ENCODE assay signal across 13 mouse cellular contexts in genomic region chr2:6363126-6363525, GRCm38 (mm10). TPM values are rescaled to one million over a fixed set of nuclear protein-coding genes. Genes with fewer than 3 reads are reported as not detected.
DNase-seq lines count a peak whose midpoint lies in the region; ATAC-seq lines count a peak whose summit lies in the region.
"Had no signal": no experiment of that assay in that cellular context is flagged by ENCODE, and none has a peak within 500 bp of the region (broad histone marks: within the 10 kb centered on the region; RNA-seq: fewer than 3 reads in every experiment).

No protein-coding gene starts in this region.

- no peak overlapping the region for H3K4me3 ChIP-seq in kidney, embryonic 14.5 days (ENCODE audit: low read length)
- H3K4me3 ChIP-seq in limb, embryonic 12.5 days (replicated peaks), result no peak overlapping the region
- H3K4me3 ChIP-seq: embryonic facial prominence, embryonic 13.5 days; hindbrain, embryonic 10.5 days; liver, embryonic 15.5 days had no signal

- H3K4me1 ChIP-seq in kidney, embryonic 14.5 days (ENCODE audit: control insufficient read depth, insufficient read depth, low read length), result peaks cover 32% of the 10 kb centered on the region
- H3K4me1 ChIP-seq in limb, embryonic 12.5 days (replicated peaks), result peaks cover 38% of the 10 kb centered on the region

- no peaks in the 10 kb centered on the region for H3K36me3 ChIP-seq in kidney, embryonic 14.5 days (ENCODE audit: control insufficient read depth, insufficient read depth, low read length)
- H3K36me3 ChIP-seq in limb, embryonic 12.5 days, result no peaks in the 10 kb centered on the region
- H3K36me3 ChIP-seq: embryonic facial prominence, embryonic 13.5 days; liver, embryonic 15.5 days had no signal

- no peak overlapping the region for H3K9ac ChIP-seq in kidney, embryonic 14.5 days (ENCODE audit: low read depth, low read length)
- no peak overlapping the region for H3K9ac ChIP-seq in limb, embryonic 12.5 days (replicated peaks)
- H3K9ac ChIP-seq: embryonic facial prominence, embryonic 13.5 days; liver, embryonic 15.5 days had no signal

- no peaks in the 10 kb centered on the region for H3K27me3 ChIP-seq in kidney, embryonic 14.5 days (ENCODE audit: control insufficient read depth, insufficient read depth, low read length)
- no peaks in the 10 kb centered on the region for H3K27me3 ChIP-seq in limb, embryonic 12.5 days
- H3K27me3 ChIP-seq: embryonic facial prominence, embryonic 13.5 days; liver, embryonic 15.5 days had no signal

- ATAC-seq in kidney, embryonic 14.5 days (ENCODE audit: low FRiP score, low TSS enrichment), result 0 out of 2 replicates have a peak, but pooled peaks have one; percentile 44
- 0 out of 2 replicates have a peak, but pooled peaks have one; percentile 26 for ATAC-seq in limb, embryonic 12.5 days (ENCODE audit: insufficient number of reproducible peaks, insufficient read depth, low FRiP score, low TSS enrichment, low read depth)

- intact Hi-C loops in left cerebral cortex, postnatal 4 days (cut with DNase I), result no loop called here

- H3K27ac ChIP-seq in kidney, embryonic 14.5 days (ENCODE audit: low read depth, low read length), result no peak overlapping the region
- 0 out of 2 replicates have a peak overlapping the region, but pooled peaks have one; percentile 29 for H3K27ac ChIP-seq in limb, embryonic 12.5 days
- H3K27ac ChIP-seq: embryonic facial prominence, embryonic 13.5 days; hindbrain, embryonic 10.5 days; liver, embryonic 15.5 days had no signal

- H3K4me2 ChIP-seq in kidney, embryonic 14.5 days (replicated peaks; ENCODE audit: low read depth, low read length), result no peak overlapping the region; the same call in 1 of the 2 replicates
- no peak overlapping the region for H3K4me2 ChIP-seq in limb, embryonic 12.5 days
- H3K4me2 ChIP-seq: embryonic facial prominence, embryonic 13.5 days; liver, embryonic 15.5 days had no signal

- 20% methylated on average over 13 of the region's 13 CpGs for WGBS in kidney, embryonic 14.5 days
- WGBS in limb, embryonic 12.5 days, result 43% methylated on average over 13 of the region's 13 CpGs

- no peaks in the 10 kb centered on the region for H3K9me3 ChIP-seq in kidney, embryonic 14.5 days (ENCODE audit: control insufficient read depth, low read length)
- H3K9me3 ChIP-seq in limb, embryonic 12.5 days, result no peaks in the 10 kb centered on the region
- H3K9me3 ChIP-seq: embryonic facial prominence, embryonic 13.5 days; hindbrain, embryonic 10.5 days; liver, embryonic 15.5 days had no signal

- DNase-seq in kidney, postnatal 10 days, result no peak
- DNase-seq in A20 (ENCODE audit: low read depth, low spot score), result peak; percentile 82
- DNase-seq in T-cell, adult 2 months (ENCODE audit: low spot score), result peak; percentile 47
- no peak for DNase-seq in layer of hippocampus, adult 18-20 months (ENCODE audit: low spot score in 2 of 2)
- DNase-seq in kidney, adult 9 months, result no peak
- no peak for DNase-seq in left cerebral cortex, postnatal 4 days
- DNase-seq: adrenal gland, postnatal 10 days; cerebellum, adult 18-20 months had no signal

RNA-seq across cellular contexts. Expression of gene Usp6nl, which starts 40.7 kb away (rescaled TPM):
- polyA plus RNA-seq in kidney, embryonic 14.5 days (2014; fragmentation: Nextera tagmentation; extraction: Ambion mirVana), result 5.6 and 15.9 TPM in 2 replicates
- polyA plus RNA-seq in limb, embryonic 12.5 days (2016; fragmentation: Nextera tagmentation; extraction: Ambion mirVana), result 16.1 and 17.3 TPM in 2 replicates
- total RNA-seq in layer of hippocampus, adult 18-20 months (2021), result 10 to 100 TPM; 11.8 to 12.5 TPM
- 10 to 100 TPM; 26.7 to 30.0 TPM for total RNA-seq in left cerebral cortex, postnatal 4 days (2021)

Comparison
In these comparisons a context has a peak if more than half of its experiments do, and no peak if none do; other contexts are left out.
1. DNase-seq: peak in A20 (single experiment) and T-cell, adult 2 months (single experiment); none in kidney, postnatal 10 days (single experiment), layer of hippocampus, adult 18-20 months (0 of 2), kidney, adult 9 months (single experiment) and left cerebral cortex, postnatal 4 days (single experiment).